Mouse (Mus musculus) MEL (cell line): ENCODE measurements at regions not wholly inside any gene's neighbourhood (a gene's known extent, or its start where the extent isn't known, plus 50 kb on each side); places are given as distances from the start of the nearest gene placed in this dataset.
"Not testable (repeated sequence)": the region's sequence is repeated elsewhere in the genome, so short reads cannot be mapped to it uniquely, and the experiment has no call there.

Experiments
- CTCF ChIP-seq, 3 experiments: IDR thresholded peaks in 2 of 3; conservative IDR thresholded peaks in 1 of 3; 2 replicates each; pipeline ENCODE4 v1.5.1; 2011 to 2012; ENCODE audit warnings: low read length in 3 of 3, low read depth in 2 of 3, mild to moderate bottlenecking in 2 of 3, improper control_type of control experiment in 1 of 3, inconsistent platforms in 1 of 3, mixed read lengths in 1 of 3, moderate library complexity in 1 of 3; ENCODE audit not compliant: control insufficient read depth in 1 of 3, insufficient read depth in 1 of 3, poor library complexity in 1 of 3, severe bottlenecking in 1 of 3
- EP300 ChIP-seq, 2 experiments: IDR thresholded peaks; 2 replicates each; pipeline ENCODE4 v1.6.1; 2011; ENCODE audit warnings: improper control_type of control experiment in 2 of 2, low read length in 2 of 2, low read depth in 1 of 2, mild to moderate bottlenecking in 1 of 2
- MAFK ChIP-seq: IDR thresholded peaks from 2 replicates; pipeline ENCODE4 v1.6.1; 2011; ENCODE audit warnings: low read depth, mild to moderate bottlenecking, low read length, improper control_type of control experiment, borderline replicate concordance
- MAZ ChIP-seq: IDR thresholded peaks from 2 replicates; pipeline ENCODE4 v1.6.1; 2012; ENCODE audit warnings: low read depth, mild to moderate bottlenecking, inconsistent platforms, low read length, improper control_type of control experiment
- POLR2A ChIP-seq, 2 experiments: IDR thresholded peaks; 2 replicates each; pipeline ENCODE4 v1.6.1; 2011 to 2012; ENCODE audit warnings: low read length in 2 of 2, mild to moderate bottlenecking in 2 of 2, control low read depth in 1 of 2, improper control_type of control experiment in 1 of 2, low read depth in 1 of 2, moderate library complexity in 1 of 2; ENCODE audit not compliant: control insufficient read depth in 1 of 2, insufficient read depth in 1 of 2, poor library complexity in 1 of 2
- SMC3 ChIP-seq: IDR thresholded peaks from 2 replicates; pipeline ENCODE4 v1.6.1; 2011; ENCODE audit warnings: low read depth, low read length, improper control_type of control experiment

- not testable (repeated sequence) for TF ChIP-seq EP300 (IDR thresholded peaks at IDR 0.05; ENCODE audit: low read depth in 1 of 2, low read length in 2 of 2); POLR2A (IDR thresholded peaks at IDR 0.05; ENCODE audit: control insufficient read depth in 1 of 2, insufficient read depth in 1 of 2, low read depth in 1 of 2, low read length in 2 of 2, poor library complexity in 1 of 2); MAFK; CTCF (IDR thresholded peaks at IDR 0.05 in 2 of 3, conservative IDR thresholded peaks at IDR 0.05 in 1 of 3; ENCODE audit: control insufficient read depth in 1 of 3, insufficient read depth in 1 of 3, low read depth in 2 of 3, low read length in 3 of 3, poor library complexity in 1 of 3, severe bottlenecking in 1 of 3); MAZ; SMC3
These were observed 103.2 kb downstream of the Zxdb start for GRCm38 (mm10) chrX:94827524-94827923.
